19 mouse cellular contexts compared by ENCODE assay signal in genomic region chr17:71760536-71760935, GRCm38 (mm10). TPM values are rescaled to one million over a fixed set of nuclear protein-coding genes. Genes with fewer than 3 reads are reported as not detected.
A peak's percentile ranks its signal among the peaks of the same experiment; 100 is the strongest.
DNase-seq lines count a peak whose midpoint lies in the region.
"Had no signal": no experiment of that assay in that cellular context is flagged by ENCODE, and none has a peak within 500 bp of the region (broad histone marks: within the 10 kb centered on the region; RNA-seq: fewer than 3 reads in every experiment).

No protein-coding gene starts in this region.

- peak; percentile 41 for DNase-seq in heart, adult 11 months
- no peak for DNase-seq in heart, postnatal 36 days
- DNase-seq in retina, embryonic 14.5 days (ENCODE audit: low spot score), result peak; percentile 61
- no peak for DNase-seq in kidney, postnatal 10 days
- DNase-seq in thymus, postnatal 4 days, result no peak
- DNase-seq: adrenal gland, adult 2 months; adrenal gland, postnatal 10 days; adrenal gland, postnatal 25 days; B cell, adult 2 months; cerebellum, adult 11 months; cerebellum, adult 18-20 months; cerebellum, adult 8-10 months; cerebellum, adult 9-11 months; cerebellum, postnatal 14 days; cerebellum, postnatal 36 days; embryo, embryonic 11 days had no signal

- intact Hi-C loops in heart, postnatal 36 days (cut with DNase I), result no loop called here

RNA-seq across cellular contexts. Expression of gene Clip4, which starts 7.7 kb away (rescaled TPM):
- 100 to 1,000 TPM; 244 to 259 TPM for total RNA-seq in heart, postnatal 36 days (2021)
- total RNA-seq: common myeloid progenitor, adult 5-6 weeks; MEL had no signal

RNA-seq across cellular contexts. Expression of gene Pcare, which starts 7.8 kb away (rescaled TPM):
- under 1 TPM; 0.14 to 0.41 TPM for total RNA-seq in heart, postnatal 36 days (2021)
- total RNA-seq: adrenal gland, adult 2 months; adrenal gland, postnatal 10 days; adrenal gland, postnatal 25 days; adrenal gland, postnatal 4 days; common myeloid progenitor, adult 5-6 weeks; MEL had no signal

Comparison
In these comparisons a context has a peak if more than half of its experiments do, and no peak if none do; other contexts are left out.
1. DNase-seq: peak in heart, adult 11 months (single experiment) and retina, embryonic 14.5 days (single experiment); none in heart, postnatal 36 days (0 of 2), kidney, postnatal 10 days (single experiment) and thymus, postnatal 4 days (single experiment).